Mouse (Mus musculus): ENCODE data around the gene Ajap1. TPM values are rescaled to one million over a fixed set of nuclear protein-coding genes. Genes with fewer than 3 reads are reported as not detected.

Gene Ajap1
- polyA plus RNA-seq, 1 experiment from 2014 or later, result 6.3 TPM

DNA sequence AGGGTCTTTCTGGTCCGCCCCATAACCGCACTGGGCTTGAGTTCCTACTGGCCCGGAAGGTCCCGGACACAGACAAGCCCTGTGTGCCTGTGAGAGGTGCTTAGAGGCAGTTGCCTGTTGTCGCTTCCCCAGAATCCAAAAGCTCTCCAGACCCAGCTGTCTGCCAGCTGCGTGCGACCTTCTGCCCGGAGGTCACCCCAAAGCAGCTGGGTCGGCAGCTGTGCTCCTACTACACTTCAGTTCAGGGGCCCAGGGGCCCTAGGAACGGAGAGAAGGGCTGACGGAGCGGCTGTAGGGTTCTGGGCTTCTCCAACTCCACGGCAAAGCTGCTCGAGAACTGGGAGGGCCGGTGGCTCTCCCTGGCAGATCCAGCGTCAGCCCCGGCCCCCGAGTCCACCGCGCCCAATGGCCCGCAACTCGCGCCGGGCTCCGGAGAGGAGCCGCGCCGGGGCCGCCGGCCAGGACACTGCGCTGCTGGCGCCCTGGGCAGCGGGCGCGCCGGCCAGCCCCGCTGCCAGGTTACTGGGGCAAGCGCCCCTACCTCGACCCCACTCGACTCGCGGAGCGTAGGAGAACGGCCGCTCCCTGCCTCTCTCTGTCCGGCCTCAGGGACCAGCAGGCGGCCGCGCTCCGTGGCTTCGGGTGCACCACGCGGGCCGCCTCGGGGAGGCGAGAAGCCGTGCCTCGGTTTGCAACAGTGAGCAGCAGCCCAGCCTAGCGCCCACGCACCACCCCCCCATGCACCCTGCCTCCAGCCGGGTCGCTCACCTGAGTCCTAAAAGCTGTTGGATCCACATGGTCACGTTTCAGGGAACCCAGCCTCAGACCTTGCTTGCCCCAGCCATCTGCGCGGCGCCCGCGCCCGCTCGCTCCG is 1.0 kb downstream of the Ajap1 start:
- WGBS, result under 1% methylated on average over 67 of the region's 71 CpGs
- TF ChIP-seq CTCF (IDR thresholded peaks at IDR 0.05; ENCODE audit: low read depth), result no peak
- ATAC-seq (replicated peaks; ENCODE audit: low FRiP score, low read depth), result no peak

DNA sequence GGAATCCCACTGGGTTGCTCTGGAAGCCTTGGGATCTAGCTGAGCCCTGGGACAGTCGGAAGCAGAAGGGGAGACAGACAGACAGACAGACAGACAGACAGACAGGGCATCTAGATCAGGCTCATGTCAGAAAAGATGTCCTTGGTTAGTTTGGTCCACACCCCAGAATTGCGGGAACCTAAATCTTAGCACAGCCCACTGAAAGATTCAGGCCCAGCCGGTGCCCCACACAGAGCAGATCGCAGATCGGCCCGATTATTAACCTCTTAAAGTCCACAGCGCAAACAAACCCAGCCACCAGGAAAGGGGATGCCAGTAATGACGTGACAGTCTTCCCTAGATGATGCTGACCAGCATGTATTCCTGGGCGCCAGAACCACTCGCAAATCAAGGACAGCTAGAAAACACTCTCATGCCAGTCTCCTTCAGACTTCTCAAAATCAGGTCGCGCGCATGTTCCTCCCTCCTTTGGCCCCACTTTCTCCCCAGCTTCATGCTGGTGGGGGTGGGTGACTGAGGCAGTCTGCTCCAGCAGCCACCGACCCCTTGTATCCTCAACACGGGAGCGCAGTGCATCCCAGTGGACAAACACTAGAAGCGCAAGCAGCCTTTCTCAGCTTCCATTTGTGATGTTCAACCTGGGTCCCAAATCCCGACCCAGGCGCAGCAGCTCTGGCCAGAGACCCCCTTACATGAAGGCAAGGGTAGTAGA is 1.9 kb downstream of the Ajap1 start:
- Histone ChIP-seq H3K4me3 (replicated peaks; ENCODE audit: low read depth, low read length) (peak overlapping the region; percentile 40), H3K4me2 (ENCODE audit: low read length) (peak overlapping the region; percentile 66), H3K27me3 (ENCODE audit: insufficient read depth, low read length) (peaks cover 56% of the 10 kb centered on the region), H3K27ac (no peak overlapping the region), H3K9me3 (replicated peaks; ENCODE audit: low read length) (no peaks in the 10 kb centered on the region), H3K9ac (ENCODE audit: low read depth, low read length) (no peak overlapping the region), H3K36me3 (ENCODE audit: insufficient read depth, low read length) (no peaks in the 10 kb centered on the region), H3K4me1 (replicated peaks; ENCODE audit: insufficient read depth, low read length) (peaks cover 13% of the 10 kb centered on the region)
- 2% methylated on average over 19 of the region's 19 CpGs for WGBS
- ATAC-seq (replicated peaks; ENCODE audit: low FRiP score, low read depth), result no peak; the same call in 1 of the 2 replicates
- peak; percentile 79 for TF ChIP-seq CTCF (IDR thresholded peaks at IDR 0.05; ENCODE audit: low read depth)
- DNase-seq (ENCODE audit: low spot score), result peak; percentile 85

More for the DNA sequence above, 1.0 kb downstream of the Ajap1 start:
- Histone ChIP-seq H3K27me3 (ENCODE audit: insufficient read depth, low read length) (peaks cover 60% of the 10 kb centered on the region), H3K4me3 (replicated peaks; ENCODE audit: low read depth, low read length) (peak overlapping the region; percentile 40), H3K4me2 (ENCODE audit: low read length) (peak overlapping the region; percentile 66), H3K4me1 (replicated peaks; ENCODE audit: insufficient read depth, low read length) (peaks cover 13% of the 10 kb centered on the region), H3K9me3 (replicated peaks; ENCODE audit: low read length) (no peaks in the 10 kb centered on the region), H3K36me3 (ENCODE audit: insufficient read depth, low read length) (no peaks in the 10 kb centered on the region), H3K9ac (ENCODE audit: low read depth, low read length) (peak overlapping the region; percentile 47), H3K27ac (no peak overlapping the region)
- no peak for DNase-seq (ENCODE audit: low spot score)

DNA sequence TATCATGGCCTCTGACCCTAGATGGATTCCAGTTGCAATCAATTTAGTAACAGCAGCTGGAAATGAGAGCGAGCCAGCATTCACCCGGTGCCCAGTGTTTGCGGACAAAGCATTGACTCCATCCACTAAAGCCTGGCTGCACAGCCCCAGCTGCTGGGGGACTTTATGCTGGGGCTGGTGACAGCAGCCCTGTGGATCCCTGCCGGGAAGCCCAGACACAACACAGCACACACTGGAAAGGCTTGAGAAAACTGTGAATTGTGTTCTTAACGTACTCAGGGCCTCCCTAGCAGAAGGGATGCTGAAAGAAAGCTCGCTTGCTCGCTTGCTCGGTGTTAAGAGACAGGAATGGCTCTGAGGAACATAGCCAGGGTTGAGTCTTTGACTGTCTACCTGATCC is 3.5 kb downstream of the Ajap1 start:
- no peak overlapping the region for H3K4me3 ChIP-seq (replicated peaks; ENCODE audit: low read depth, low read length)
- H3K36me3 ChIP-seq (ENCODE audit: insufficient read depth, low read length), result no peaks in the 10 kb centered on the region
- no peak overlapping the region for H3K4me2 ChIP-seq (ENCODE audit: low read length)
- H3K4me1 ChIP-seq (replicated peaks; ENCODE audit: insufficient read depth, low read length), result peaks cover 13% of the 10 kb centered on the region
- ATAC-seq (replicated peaks; ENCODE audit: low FRiP score, low read depth), result no peak
- H3K9me3 ChIP-seq (replicated peaks; ENCODE audit: low read length), result no peaks in the 10 kb centered on the region
- H3K9ac ChIP-seq (ENCODE audit: low read depth, low read length), result no peak overlapping the region
- no peak for DNase-seq (ENCODE audit: low spot score)
- no peak overlapping the region for H3K27ac ChIP-seq
- H3K27me3 ChIP-seq (ENCODE audit: insufficient read depth, low read length), result peaks cover 49% of the 10 kb centered on the region
- TF ChIP-seq CTCF (IDR thresholded peaks at IDR 0.05; ENCODE audit: low read depth), result no peak
- WGBS, result 28% methylated on average over 8 of the region's 8 CpGs

DNA sequence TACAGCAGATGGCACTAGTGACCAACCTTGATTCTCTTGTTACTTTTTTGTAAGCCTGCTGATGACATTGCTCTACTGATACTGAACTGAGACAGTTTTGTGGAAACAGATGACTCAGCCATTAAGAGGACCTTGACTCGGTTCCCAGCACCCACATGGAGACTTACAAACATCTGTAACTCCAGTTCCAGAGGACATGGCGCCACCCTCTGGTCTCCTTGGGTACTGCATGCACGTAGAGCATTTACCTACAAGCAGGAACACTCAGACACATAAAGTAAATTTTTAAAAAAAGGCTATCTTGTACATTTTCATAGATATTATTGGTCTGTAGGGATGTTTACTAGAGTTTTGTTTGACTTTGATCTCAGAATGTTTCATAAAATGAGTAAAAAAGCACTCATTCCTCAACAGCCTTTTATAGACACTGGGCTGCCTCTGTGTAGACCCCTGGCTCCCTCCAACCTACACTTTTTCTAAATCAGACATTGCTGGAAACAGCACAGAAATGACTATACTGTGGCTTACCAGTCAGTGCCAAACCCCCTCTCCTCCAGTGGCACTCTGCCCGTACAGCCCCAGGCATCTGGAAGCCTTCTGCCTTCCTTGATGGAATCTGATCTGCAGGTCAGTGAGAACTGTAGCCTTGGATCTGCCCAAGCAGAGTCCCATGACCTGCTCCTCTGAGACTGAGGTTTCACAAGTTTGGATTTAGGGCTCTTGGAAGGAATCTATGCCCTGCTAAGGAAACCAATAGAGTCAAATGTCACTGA is 8.9 kb downstream of the Ajap1 start:
- no peak for ATAC-seq (replicated peaks; ENCODE audit: low FRiP score, low read depth)
- 69% methylated on average over 4 of the region's 4 CpGs for WGBS
- no peak overlapping the region for H3K4me3 ChIP-seq (replicated peaks; ENCODE audit: low read depth, low read length)
- 0 out of 2 replicates have a peak, but pooled peaks cover 2% of the 10 kb centered on the region for H3K27me3 ChIP-seq (ENCODE audit: insufficient read depth, low read length)
- H3K36me3 ChIP-seq (ENCODE audit: insufficient read depth, low read length), result no peaks in the 10 kb centered on the region
- H3K9me3 ChIP-seq (replicated peaks; ENCODE audit: low read length), result no peaks in the 10 kb centered on the region
- no peak for DNase-seq (ENCODE audit: low spot score)
- no peak overlapping the region for H3K9ac ChIP-seq (ENCODE audit: low read depth, low read length)
- H3K4me1 ChIP-seq (replicated peaks; ENCODE audit: insufficient read depth, low read length), result no peaks in the 10 kb centered on the region
- no peak overlapping the region for H3K27ac ChIP-seq
- no peak overlapping the region for H3K4me2 ChIP-seq (ENCODE audit: low read length)
- peak; percentile 34; the same call in 1 of the 2 replicates for TF ChIP-seq CTCF (IDR thresholded peaks at IDR 0.05; ENCODE audit: low read depth)

DNA sequence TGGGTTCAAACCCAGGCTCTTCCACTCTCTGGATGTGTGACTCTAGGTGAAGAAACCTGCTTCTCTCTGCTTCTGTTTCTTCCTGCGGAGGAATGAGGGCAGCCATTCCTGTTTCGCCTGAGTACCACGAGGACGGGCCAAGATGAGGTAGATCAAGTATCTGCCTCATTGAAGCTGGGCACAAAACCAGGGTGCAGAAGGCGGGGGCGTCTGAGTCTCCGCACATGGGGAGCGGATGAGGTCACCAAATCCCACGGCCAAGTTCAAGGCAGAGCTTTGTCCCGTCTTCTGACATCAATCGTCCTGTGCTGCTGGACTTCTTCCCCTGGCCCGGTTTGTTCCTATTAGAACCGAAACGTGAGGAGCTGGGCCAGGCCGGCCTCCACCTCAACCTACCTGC is 12.9 kb downstream of the Ajap1 start:
- WGBS, result 48% methylated on average over 15 of the region's 15 CpGs

DNA sequence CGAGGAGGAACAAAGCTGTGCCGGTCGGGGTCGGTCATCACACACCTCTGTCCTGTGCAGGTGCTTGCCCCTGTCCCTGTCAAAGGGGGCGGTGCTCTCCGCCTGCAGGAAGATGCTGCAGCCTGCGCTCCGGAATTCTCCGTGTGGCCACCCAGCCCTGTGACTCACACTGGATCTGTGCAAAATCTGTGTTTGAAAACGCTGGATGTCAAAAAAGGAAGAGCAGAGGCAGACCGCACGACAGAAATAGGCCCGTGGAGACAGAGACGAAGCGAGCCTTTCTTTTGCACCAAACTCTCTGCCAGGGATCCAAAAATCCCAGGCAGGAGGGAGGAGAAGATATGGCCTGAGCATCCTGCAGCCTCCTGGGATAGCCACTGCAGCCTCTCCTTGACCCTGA is 22.7 kb downstream of the Ajap1 start:
- no peak for DNase-seq (ENCODE audit: low spot score)
- H3K4me2 ChIP-seq (ENCODE audit: low read length), result no peak overlapping the region
- no peak overlapping the region for H3K4me3 ChIP-seq (replicated peaks; ENCODE audit: low read depth, low read length)
- no peak overlapping the region for H3K9ac ChIP-seq (ENCODE audit: low read depth, low read length)
- H3K27me3 ChIP-seq (ENCODE audit: insufficient read depth, low read length), result no peaks in the 10 kb centered on the region
- no peak for TF ChIP-seq CTCF (IDR thresholded peaks at IDR 0.05; ENCODE audit: low read depth)
- 83% methylated on average over 15 of the region's 15 CpGs for WGBS
- ATAC-seq (replicated peaks; ENCODE audit: low FRiP score, low read depth), result no peak
- H3K36me3 ChIP-seq (ENCODE audit: insufficient read depth, low read length), result no peaks in the 10 kb centered on the region
- no peaks in the 10 kb centered on the region for H3K9me3 ChIP-seq (replicated peaks; ENCODE audit: low read length)
- H3K27ac ChIP-seq, result no peak overlapping the region
- H3K4me1 ChIP-seq (replicated peaks; ENCODE audit: insufficient read depth, low read length), result no peaks in the 10 kb centered on the region

More for the DNA sequence above, 12.9 kb downstream of the Ajap1 start:
- Histone ChIP-seq H3K4me1 (replicated peaks; ENCODE audit: insufficient read depth, low read length) (no peaks in the 10 kb centered on the region), H3K27ac (no peak overlapping the region), H3K4me3 (replicated peaks; ENCODE audit: low read depth, low read length) (no peak overlapping the region), H3K36me3 (ENCODE audit: insufficient read depth, low read length) (no peaks in the 10 kb centered on the region), H3K9ac (ENCODE audit: low read depth, low read length) (no peak overlapping the region), H3K4me2 (ENCODE audit: low read length) (no peak overlapping the region), H3K9me3 (replicated peaks; ENCODE audit: low read length) (no peaks in the 10 kb centered on the region), H3K27me3 (ENCODE audit: insufficient read depth, low read length) (no peaks in the 10 kb centered on the region)
- no peak for DNase-seq (ENCODE audit: low spot score)
- no peak for TF ChIP-seq CTCF (IDR thresholded peaks at IDR 0.05; ENCODE audit: low read depth)
- no peak for ATAC-seq (replicated peaks; ENCODE audit: low FRiP score, low read depth)
